Mouse (Mus musculus) heart, embryonic 16.5 days (tissue): ENCODE measurements around the gene Aimp1. TPM values are rescaled to one million over a fixed set of nuclear protein-coding genes. Genes with fewer than 3 reads are reported as not detected.

Source experiments
- ATAC-seq: fragments of 200-750 bp; cut with Nextera tagmentation; replicated peaks from 2 replicates; pipeline ENCODE4 v1.8.0; 2017; ENCODE audit warnings: moderate number of reproducible peaks; ENCODE audit not compliant: insufficient read depth, low FRiP score; ENCODE audit errors: extremely low read depth
- H3K27ac ChIP-seq: fragments of 300-500 bp; sonication (generic); 2 replicates; pipeline ENCODE4 v1.5.1; 2014; ENCODE audit warnings: mild to moderate bottlenecking, low read length, control low read depth, moderate library complexity
- H3K27me3 ChIP-seq: fragments of 300-500 bp; sonication (generic); 2 replicates; pipeline ENCODE4 v1.6.1; 2014; ENCODE audit warnings: low read length, mixed read lengths; ENCODE audit not compliant: control insufficient read depth, insufficient read depth
- H3K36me3 ChIP-seq: fragments of 300-500 bp; sonication (generic); 2 replicates; pipeline ENCODE4 v1.6.1; 2014; ENCODE audit not compliant: control insufficient read depth, insufficient read depth
- H3K4me1 ChIP-seq: fragments of 300-500 bp; sonication (generic); 2 replicates; pipeline ENCODE4 v1.6.1; 2014; ENCODE audit warnings: low read length, mixed read lengths; ENCODE audit not compliant: control insufficient read depth, insufficient read depth
- H3K4me2 ChIP-seq: fragments of 300-500 bp; sonication (generic); 2 replicates; pipeline ENCODE4 v1.6.1; 2014; ENCODE audit warnings: low read depth, mild to moderate bottlenecking, control low read depth, low read length
- H3K4me3 ChIP-seq: fragments of 300-500 bp; sonication (generic); 2 replicates; pipeline ENCODE4 v1.5.1; 2014; ENCODE audit warnings: mild to moderate bottlenecking, control low read depth, low read length
- H3K9ac ChIP-seq: fragments of 300-500 bp; sonication (generic); 2 replicates; pipeline ENCODE4 v1.6.1; 2014; ENCODE audit warnings: low read length, control low read depth
- H3K9me3 ChIP-seq: fragments of 300-500 bp; sonication (generic); replicated peaks from 2 replicates; pipeline ENCODE4 v1.6.1; 2016; ENCODE audit warnings: low read length; ENCODE audit not compliant: control insufficient read depth
- WGBS: fragments of 180-500 bp; shearing (Covaris S2); extraction: QIAGEN DNeasy Blood & Tissue Kit; methylation state at CpG from one replicate; pipeline ENCODE4 v1.1.7; 2014; 5-methylcytosine and 5-hydroxymethylcytosine counted together
- polyA plus RNA-seq: library from polyadenylated mRNA; unstranded; fragments of >200 nt; fragmentation: Nextera tagmentation; extraction: Ambion mirVana; gene quantifications from 2 replicates; pipeline ENCODE4 v1.2.1, GENCODE M21; 2015

The Aimp1 gene
- polyA plus RNA-seq, 1 experiment from 2014 or later = 59.9 TPM

DNA sequence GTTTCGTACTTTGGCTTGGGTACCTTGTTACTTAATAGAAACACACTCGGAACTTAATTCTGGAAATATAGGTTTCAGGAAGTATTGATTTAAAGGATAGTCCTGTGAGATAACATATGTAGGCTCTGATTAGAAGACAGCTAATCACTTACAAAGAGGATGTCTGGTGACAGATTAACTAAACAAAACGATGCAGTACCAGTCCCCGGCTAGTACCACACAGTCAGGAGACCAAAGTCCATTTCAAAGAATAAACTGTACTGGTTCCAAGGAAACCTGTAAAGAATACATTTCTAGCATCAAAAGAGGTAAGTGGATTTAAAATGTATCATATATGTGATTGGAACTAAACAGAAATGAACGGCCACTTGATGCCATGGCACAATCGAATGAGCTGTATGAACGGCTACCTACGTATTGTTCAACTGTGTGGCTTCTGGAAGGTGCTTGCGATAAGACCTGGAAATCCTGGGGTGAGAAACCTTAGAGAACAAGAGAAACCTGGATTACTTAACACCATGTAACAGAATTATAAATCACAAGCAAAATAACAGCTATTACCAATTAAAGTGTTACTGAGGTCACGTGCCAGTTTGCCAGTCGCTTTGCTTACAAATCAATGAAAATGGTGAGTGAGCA lies 54.5 kb downstream of the Aimp1 start, which contains the start of gene Gimd1:
Gene Gimd1, plus strand, starts transcription at position 220 of the 639 bp plus-strand sequence.
- Histone ChIP-seq H3K4me3 (no peak within 1 kb of the TSS), H3K9ac (no peak within 1 kb of the TSS), H3K4me1 (no peaks in the 10 kb centered on the region), H3K27ac (no peak within 1 kb of the TSS), H3K27me3 (no peaks in the 10 kb centered on the region), H3K4me2 (no peak within 1 kb of the TSS), H3K9me3 (no peaks in the 10 kb centered on the region), H3K36me3 (no peaks in the 10 kb centered on the region)
- 82% methylated on average over 11 of the region's 11 CpGs for WGBS
- no peak for ATAC-seq

DNA sequence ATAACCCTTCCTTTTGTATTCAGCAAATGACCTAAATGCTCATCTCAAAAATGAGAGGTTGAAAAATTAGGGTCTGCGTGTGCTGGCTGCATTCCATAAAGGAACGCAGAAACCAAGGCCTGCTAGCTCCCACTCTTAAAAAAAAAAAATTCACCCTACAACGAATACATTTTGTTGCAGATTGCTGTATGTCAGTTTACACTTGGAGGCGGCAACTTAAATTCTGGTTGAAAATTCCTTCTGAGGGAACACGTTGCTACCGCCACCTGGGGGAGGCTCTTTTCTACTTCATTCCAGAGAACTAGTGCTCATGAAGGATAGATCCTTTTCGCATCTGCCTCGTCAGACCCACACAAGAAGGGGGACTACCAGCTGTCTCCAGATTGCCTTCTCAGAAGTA lies 55.4 kb downstream of the Aimp1 start:
- WGBS = 38% methylated on average over 8 of the region's 8 CpGs
- Histone ChIP-seq H3K27ac (no peak overlapping the region), H3K9ac (no peak overlapping the region), H3K4me2 (no peak overlapping the region), H3K27me3 (no peaks in the 10 kb centered on the region), H3K4me1 (no peaks in the 10 kb centered on the region), H3K4me3 (no peak overlapping the region), H3K9me3 (no peaks in the 10 kb centered on the region), H3K36me3 (no peaks in the 10 kb centered on the region)
- ATAC-seq = no peak

Other genes with a start within 250 kb of the Aimp1 start
- gene Gimd1, start 54.5 kb downstream of the Aimp1 start, polyA plus RNA-seq = not detected in 2 replicates
- 13.1 and 14.5 TPM in 2 replicates for gene Tbck, start 226 bp downstream of the Aimp1 start, polyA plus RNA-seq